Mouse (Mus musculus) hindbrain, embryonic 14.5 days (tissue): ENCODE measurements at regions not wholly inside any gene's neighbourhood (a gene's known extent, or its start where the extent isn't known, plus 50 kb on each side); places are given as distances from the start of the nearest gene placed in this dataset.

Experiments used
- ATAC-seq: fragments of 200-750 bp; cut with Nextera tagmentation; 2 replicates; pipeline ENCODE4 v1.8.0; 2017; ENCODE audit warnings: moderate number of reproducible peaks, mild to moderate bottlenecking, moderate TSS enrichment, moderate library complexity; ENCODE audit not compliant: low FRiP score
- DNase-seq: peaks from one replicate; pipeline ENCODE4 v3.0.0-alpha.2; 2015; ENCODE audit warnings: low spot score
- H3K27ac ChIP-seq: fragments of 300-500 bp; sonication (generic); 2 replicates; pipeline ENCODE4 v1.5.1; 2014; ENCODE audit warnings: mild to moderate bottlenecking, moderate library complexity
- H3K27me3 ChIP-seq: fragments of 300-500 bp; sonication (generic); 2 replicates; pipeline ENCODE4 v1.6.1; 2014; ENCODE audit warnings: mild to moderate bottlenecking, low read length, mixed read lengths; ENCODE audit not compliant: control insufficient read depth, insufficient read depth
- H3K36me3 ChIP-seq: fragments of 300-500 bp; sonication (generic); replicated peaks from 2 replicates; pipeline ENCODE4 v1.6.1; 2014; ENCODE audit not compliant: control insufficient read depth, insufficient read depth
- H3K4me1 ChIP-seq: fragments of 300-500 bp; sonication (generic); replicated peaks from 2 replicates; pipeline ENCODE4 v1.6.1; 2014; ENCODE audit warnings: antibody characterized with exemption, low read length, mixed read lengths; ENCODE audit not compliant: control insufficient read depth, insufficient read depth
- H3K4me2 ChIP-seq: fragments of 300-500 bp; sonication (generic); replicated peaks from 2 replicates; pipeline ENCODE4 v1.6.1; 2014; ENCODE audit warnings: mild to moderate bottlenecking, moderate library complexity
- H3K4me3 ChIP-seq: fragments of 300-500 bp; sonication (generic); replicated peaks from 2 replicates; pipeline ENCODE4 v1.5.1; 2014; ENCODE audit warnings: mild to moderate bottlenecking, low read length
- H3K9ac ChIP-seq: fragments of 300-500 bp; sonication (generic); 2 replicates; pipeline ENCODE4 v1.6.1; 2014
- H3K9me3 ChIP-seq: fragments of 300-500 bp; sonication (generic); 2 replicates; pipeline ENCODE4 v1.6.1; 2016; ENCODE audit warnings: low read length; ENCODE audit not compliant: control insufficient read depth
- WGBS: fragments of 180-500 bp; shearing (Covaris S2); extraction: QIAGEN DNeasy Blood & Tissue Kit; methylation state at CpG from one replicate; pipeline ENCODE4 v1.1.7; 2014; 5-methylcytosine and 5-hydroxymethylcytosine counted together

DNA sequence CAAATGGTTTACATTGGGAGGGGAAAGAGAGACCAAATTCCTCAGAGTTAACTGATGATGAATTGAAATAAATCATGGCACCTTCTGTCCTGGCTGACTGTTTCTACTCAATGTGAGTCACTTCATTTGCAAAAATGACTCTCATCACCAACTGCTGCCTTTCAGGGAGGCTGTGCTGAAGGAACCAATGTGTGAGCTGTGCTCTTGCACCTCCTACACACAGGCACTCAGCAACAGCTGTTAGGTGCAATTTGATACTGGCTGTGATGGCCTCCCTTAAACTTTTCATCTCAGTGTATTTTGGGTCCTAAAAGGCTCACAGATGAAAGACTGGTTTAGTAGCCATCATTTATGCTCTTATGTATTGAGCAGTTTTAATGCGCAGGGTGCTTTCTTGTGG is 209.0 kb upstream of the Gm49339 start:
- no peaks in the 10 kb centered on the region for H3K9me3 ChIP-seq
- DNase-seq, result no peak

DNA sequence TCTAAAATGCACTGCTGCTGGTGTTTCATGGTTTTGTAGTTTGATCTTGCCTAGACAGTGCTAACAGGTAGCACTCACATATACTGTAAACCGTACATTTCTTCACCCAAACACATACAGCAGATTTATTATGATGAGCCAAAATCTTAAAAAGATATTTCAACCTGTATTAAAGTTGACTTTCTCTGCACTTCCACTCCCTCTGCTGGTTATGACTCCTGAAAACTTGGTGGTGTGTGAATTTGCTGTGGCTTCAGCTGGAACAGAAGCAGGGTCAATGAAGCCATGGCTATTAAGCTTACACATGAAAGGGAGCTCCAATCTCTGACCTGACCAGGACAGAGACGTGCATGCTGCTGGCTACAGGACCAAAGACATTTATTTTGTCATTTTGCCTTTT is 202.2 kb upstream of the Gm49339 start:
- DNase-seq (no peak), ATAC-seq (no peak)
- no peaks in the 10 kb centered on the region for H3K36me3 ChIP-seq
- H3K9ac ChIP-seq, result no peak overlapping the region
- no peaks in the 10 kb centered on the region for H3K9me3 ChIP-seq
- no peak overlapping the region for H3K4me2 ChIP-seq
- H3K4me3 ChIP-seq, result no peak overlapping the region
- H3K27ac ChIP-seq, result no peak overlapping the region
- 54% methylated on average over 2 of the region's 2 CpGs for WGBS
- no peaks in the 10 kb centered on the region for H3K4me1 ChIP-seq
- H3K27me3 ChIP-seq, result 0 out of 2 replicates have a peak, but pooled peaks cover 3% of the 10 kb centered on the region

More for the DNA sequence above, 209.0 kb upstream of the Gm49339 start:
- WGBS, result 94% methylated on average over 1 of the region's 1 CpGs
- no peak for ATAC-seq
- no peaks in the 10 kb centered on the region for H3K4me1 ChIP-seq
- no peak overlapping the region for H3K4me3 ChIP-seq
- H3K36me3 ChIP-seq, result no peaks in the 10 kb centered on the region
- no peaks in the 10 kb centered on the region for H3K27me3 ChIP-seq
- H3K27ac ChIP-seq, result no peak overlapping the region
- H3K9ac ChIP-seq, result no peak overlapping the region
- H3K4me2 ChIP-seq, result no peak overlapping the region

DNA sequence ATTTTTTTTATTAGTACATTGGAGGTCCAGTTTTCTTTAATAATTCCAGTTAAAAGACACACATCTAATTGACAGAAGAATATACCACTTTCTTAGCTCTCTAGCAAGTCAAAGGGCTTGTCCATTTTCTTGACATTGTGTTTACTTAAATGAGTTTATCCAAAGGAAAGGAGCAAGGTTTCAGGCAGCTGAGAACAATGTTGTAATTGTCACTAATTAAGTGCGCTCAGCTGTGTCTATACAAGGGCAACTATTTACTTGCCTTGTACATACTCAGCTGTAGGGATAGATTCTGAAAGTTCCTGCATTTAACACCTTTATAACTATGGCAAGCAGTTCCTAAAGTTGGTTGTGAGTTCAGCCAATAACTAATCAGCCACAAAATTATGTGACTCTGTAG is 198.0 kb upstream of the Gm49339 start:
- H3K36me3 ChIP-seq, result no peaks in the 10 kb centered on the region
- H3K27me3 ChIP-seq, result 0 out of 2 replicates have a peak, but pooled peaks cover 3% of the 10 kb centered on the region
- no peak overlapping the region for H3K4me3 ChIP-seq
- H3K4me2 ChIP-seq, result no peak overlapping the region
- DNase-seq (no peak), ATAC-seq (no peak)
- no peaks in the 10 kb centered on the region for H3K4me1 ChIP-seq
- 72% methylated on average over 1 of the region's 1 CpGs for WGBS
- H3K9me3 ChIP-seq, result no peaks in the 10 kb centered on the region
- no peak overlapping the region for H3K27ac ChIP-seq
- no peak overlapping the region for H3K9ac ChIP-seq

DNA sequence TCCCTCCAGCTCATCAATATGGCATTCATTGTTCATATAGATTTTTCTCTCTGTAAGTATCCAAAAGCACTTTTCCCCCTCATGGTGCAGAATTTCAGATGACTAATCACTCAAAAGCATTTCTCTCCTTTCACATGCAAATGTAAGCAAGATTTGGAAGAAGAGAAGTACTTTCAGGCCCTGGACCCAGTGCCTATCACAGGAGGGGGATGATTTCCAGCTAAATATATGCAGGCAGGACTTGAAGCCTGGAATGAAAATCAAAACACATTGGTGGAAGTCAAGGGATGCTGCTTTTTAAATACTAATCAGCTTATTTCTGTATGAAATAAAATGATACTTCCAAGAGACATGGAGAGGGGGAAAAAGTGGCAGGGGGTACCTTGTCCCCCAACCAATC is 195.9 kb upstream of the Gm49339 start:
- Histone ChIP-seq H3K27me3 (peaks cover 5% of the 10 kb centered on the region; the same call in 1 of the 2 replicates), H3K9me3 (no peaks in the 10 kb centered on the region), H3K4me2 (no peak overlapping the region), H3K4me3 (no peak overlapping the region), H3K36me3 (no peaks in the 10 kb centered on the region), H3K27ac (no peak overlapping the region), H3K9ac (no peak overlapping the region), H3K4me1 (no peaks in the 10 kb centered on the region)
- ATAC-seq (no peak), DNase-seq (no peak)

DNA sequence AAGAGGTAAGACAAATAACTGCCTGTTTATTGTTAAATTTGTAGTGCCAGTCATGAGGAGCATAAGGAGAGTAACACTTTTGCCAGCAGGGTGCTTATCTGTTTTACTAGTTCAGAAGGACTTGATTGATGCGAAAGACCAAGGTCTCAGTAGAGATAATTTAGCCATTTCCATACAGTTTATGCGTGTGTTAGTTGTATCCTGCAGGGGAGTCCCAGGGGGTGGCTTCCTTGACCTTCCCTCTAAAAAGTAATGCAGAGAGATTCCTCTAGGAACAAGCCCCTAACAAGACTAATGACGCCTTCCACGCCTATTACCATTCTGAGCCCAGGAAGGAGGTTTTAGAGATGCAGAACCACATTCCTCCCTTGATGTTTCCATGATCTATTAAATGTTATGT is 192.6 kb upstream of the Gm49339 start:
- 29% methylated on average over 4 of the region's 4 CpGs for WGBS
- DNase-seq (no peak), ATAC-seq (no peak)
- Histone ChIP-seq H3K9me3 (no peaks in the 10 kb centered on the region), H3K36me3 (no peaks in the 10 kb centered on the region), H3K27ac (no peak overlapping the region), H3K9ac (no peak overlapping the region), H3K4me1 (no peaks in the 10 kb centered on the region), H3K4me3 (no peak overlapping the region), H3K4me2 (no peak overlapping the region), H3K27me3 (peaks cover 5% of the 10 kb centered on the region; the same call in 1 of the 2 replicates)

DNA sequence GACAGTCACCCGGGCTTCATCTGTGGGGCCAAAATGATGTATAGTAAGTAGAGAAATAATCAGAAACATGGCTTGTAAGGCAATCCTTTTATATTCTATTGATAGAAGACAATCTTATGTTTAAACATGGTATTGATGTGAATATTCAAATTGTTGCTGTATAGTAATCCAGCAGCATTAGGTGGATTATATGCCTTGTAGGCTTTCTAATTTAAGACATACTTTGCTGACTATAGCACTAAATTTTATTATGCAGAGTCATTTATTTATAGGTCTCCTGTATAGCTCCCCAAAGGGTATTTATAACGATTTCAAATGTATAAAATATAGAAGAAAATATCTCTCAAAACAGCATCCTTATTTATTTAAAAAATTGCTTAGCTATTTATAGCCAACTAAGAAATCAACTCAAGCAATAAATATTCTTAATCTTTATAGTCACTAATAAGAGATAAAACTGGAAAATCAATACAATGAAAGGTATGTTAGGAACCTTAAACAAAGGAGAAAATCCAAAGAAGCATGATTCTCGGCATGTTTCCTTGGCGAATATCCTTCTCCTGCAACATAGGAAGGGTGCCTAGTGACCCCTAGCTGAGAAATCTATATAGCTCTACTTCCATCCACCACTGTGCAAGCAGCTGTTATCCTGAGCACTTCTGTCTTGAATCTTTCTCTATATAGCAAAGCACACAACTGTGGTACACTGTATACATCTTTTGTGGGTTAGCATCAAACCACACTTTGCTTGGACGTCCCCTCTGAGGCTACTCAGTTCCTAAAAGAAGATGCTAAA is 188.8 kb upstream of the Gm49339 start:
- no peak overlapping the region for H3K4me2 ChIP-seq
- H3K9ac ChIP-seq, result no peak overlapping the region
- 36% methylated on average over 5 of the region's 5 CpGs for WGBS
- DNase-seq (peak; percentile 77), ATAC-seq (peak; percentile 87)
- peaks cover 5% of the 10 kb centered on the region; the same call in 1 of the 2 replicates for H3K27me3 ChIP-seq
- H3K4me1 ChIP-seq, result no peaks in the 10 kb centered on the region
- no peaks in the 10 kb centered on the region for H3K36me3 ChIP-seq
- H3K27ac ChIP-seq, result no peak overlapping the region
- H3K4me3 ChIP-seq, result no peak overlapping the region
- no peaks in the 10 kb centered on the region for H3K9me3 ChIP-seq

DNA sequence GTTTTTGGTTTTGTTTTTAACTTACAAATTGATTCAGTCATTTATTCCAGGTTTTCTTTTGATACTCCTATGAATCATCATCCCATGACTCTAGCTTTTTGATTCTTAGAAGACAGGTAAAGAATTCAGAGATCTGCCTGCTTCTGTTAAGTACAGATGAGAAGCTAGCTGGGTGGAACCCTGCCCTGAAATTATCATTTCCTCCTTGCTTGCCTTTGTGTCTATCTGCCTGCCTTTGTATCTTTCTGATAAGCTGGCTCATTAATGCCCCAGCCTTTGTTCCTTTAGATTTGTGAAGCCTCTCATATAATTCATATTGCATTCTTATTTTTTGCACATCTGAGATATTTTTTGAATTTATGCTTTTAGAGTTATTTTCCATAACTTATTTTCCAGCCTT is 167.6 kb upstream of the Gm49339 start:
- Histone ChIP-seq H3K9me3 (no peaks in the 10 kb centered on the region), H3K9ac (no peak overlapping the region), H3K27me3 (no peaks in the 10 kb centered on the region), H3K4me3 (no peak overlapping the region), H3K27ac (no peak overlapping the region), H3K36me3 (no peaks in the 10 kb centered on the region), H3K4me1 (no peaks in the 10 kb centered on the region), H3K4me2 (no peak overlapping the region)
- DNase-seq (no peak), ATAC-seq (no peak)

DNA sequence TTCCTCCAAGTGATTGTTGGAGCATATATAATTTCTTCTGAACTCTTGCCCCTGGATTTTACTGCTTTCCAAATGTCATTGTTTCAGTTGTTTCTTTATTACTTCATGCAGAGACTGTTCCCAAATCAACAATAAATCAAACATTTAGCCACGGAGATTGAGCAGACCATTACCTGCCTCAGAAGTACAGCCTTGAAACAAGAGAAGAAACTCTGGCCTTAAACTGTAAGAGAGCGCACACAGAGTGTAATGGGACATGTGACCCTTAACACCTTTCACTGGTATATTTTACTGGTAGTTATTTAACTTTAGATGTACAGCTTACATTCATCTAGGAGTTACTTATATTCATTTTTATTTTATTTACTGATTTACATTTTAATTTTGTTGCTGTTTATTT is 160.2 kb upstream of the Gm49339 start:
- Histone ChIP-seq H3K36me3 (no peaks in the 10 kb centered on the region), H3K27me3 (no peaks in the 10 kb centered on the region), H3K4me3 (no peak overlapping the region), H3K27ac (no peak overlapping the region), H3K4me1 (no peaks in the 10 kb centered on the region), H3K9ac (no peak overlapping the region), H3K9me3 (no peaks in the 10 kb centered on the region), H3K4me2 (no peak overlapping the region)
- DNase-seq (no peak), ATAC-seq (no peak)
- 76% methylated on average over 2 of the region's 2 CpGs for WGBS

DNA sequence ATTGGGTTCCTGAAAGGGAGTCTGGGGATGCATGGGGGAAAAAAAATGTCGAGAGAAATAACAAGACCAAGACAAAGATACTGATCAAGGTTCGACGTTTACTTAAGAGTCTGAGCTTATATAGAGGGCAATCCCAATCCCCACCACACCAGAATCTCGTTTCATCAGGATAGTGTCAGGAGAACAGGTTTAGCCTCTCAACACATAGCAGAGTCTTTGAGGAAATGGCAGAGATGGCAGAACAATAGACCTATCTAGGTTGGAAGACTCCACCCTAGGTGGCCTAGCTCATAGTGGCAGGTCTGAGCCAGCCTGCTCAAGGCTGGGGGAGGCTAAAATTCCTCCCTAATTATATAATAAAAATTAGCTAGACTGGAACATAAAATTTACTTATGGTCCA is 151.6 kb upstream of the Gm49339 start:
- ATAC-seq (no peak), DNase-seq (no peak)
- no peak overlapping the region for H3K4me2 ChIP-seq
- H3K9ac ChIP-seq, result no peak overlapping the region
- 78% methylated on average over 4 of the region's 4 CpGs for WGBS
- H3K4me1 ChIP-seq, result no peaks in the 10 kb centered on the region
- no peaks in the 10 kb centered on the region for H3K36me3 ChIP-seq
- no peaks in the 10 kb centered on the region for H3K9me3 ChIP-seq
- H3K4me3 ChIP-seq, result no peak overlapping the region
- H3K27ac ChIP-seq, result no peak overlapping the region
- no peaks in the 10 kb centered on the region for H3K27me3 ChIP-seq

DNA sequence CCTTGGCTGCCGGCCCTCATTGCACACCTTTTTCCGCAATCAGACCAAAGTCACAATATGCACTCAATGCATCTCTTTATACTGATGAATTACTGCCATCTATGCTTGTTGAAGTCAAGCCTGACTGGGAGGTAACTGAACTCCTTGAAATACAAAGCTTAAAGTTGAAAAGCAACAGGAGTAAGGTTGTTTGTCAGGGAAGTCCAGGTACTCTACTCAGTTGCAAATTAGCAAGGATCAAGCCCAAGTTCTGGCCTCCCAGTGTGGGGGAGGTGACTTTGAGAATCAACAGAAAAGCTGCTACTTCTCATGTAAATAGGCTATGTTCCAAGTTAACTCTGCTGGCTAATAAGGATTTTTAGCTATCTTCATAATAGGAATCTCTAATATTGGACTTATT is 151.0 kb upstream of the Gm49339 start:
- Histone ChIP-seq H3K9me3 (no peaks in the 10 kb centered on the region), H3K27me3 (no peaks in the 10 kb centered on the region), H3K36me3 (no peaks in the 10 kb centered on the region), H3K27ac (no peak overlapping the region), H3K4me2 (no peak overlapping the region), H3K9ac (no peak overlapping the region), H3K4me3 (no peak overlapping the region), H3K4me1 (no peaks in the 10 kb centered on the region)
- ATAC-seq (no peak), DNase-seq (no peak)
- WGBS, result 87% methylated on average over 2 of the region's 2 CpGs
